Mouse (Mus musculus): ENCODE data around the gene Palld. TPM values are rescaled to one million over a fixed set of nuclear protein-coding genes. Genes with fewer than 3 reads are reported as not detected.

Gene Palld
- polyA plus RNA-seq, 1 experiment from 2014 or later = 24.5 TPM

DNA sequence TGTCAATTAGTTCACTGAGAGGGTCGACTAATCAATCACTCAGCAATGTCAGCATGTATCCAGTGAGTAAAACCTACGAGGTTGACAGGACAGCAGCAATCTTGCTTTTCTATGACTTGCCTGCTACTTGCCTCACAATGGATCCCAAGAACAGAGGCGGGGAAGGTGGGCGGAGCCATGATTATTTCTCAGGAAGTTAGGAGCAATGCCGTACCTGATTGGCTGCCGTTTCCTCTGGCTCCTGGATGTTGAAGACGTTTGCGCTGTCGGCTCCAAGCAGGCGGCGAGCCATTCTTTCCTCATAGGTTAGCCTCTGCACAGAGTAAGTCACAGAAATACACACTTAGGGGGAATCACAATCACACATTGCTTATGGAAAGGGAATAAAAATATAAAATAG lies 367.0 kb downstream of the Palld start:
- peak overlapping the region; percentile 17; the same call in 1 of the 2 replicates for H3K4me2 ChIP-seq
- WGBS = 70% methylated on average over 11 of the region's 11 CpGs
- H3K4me1 ChIP-seq (replicated peaks) = 0 out of 2 replicates have a peak, but pooled peaks cover 3% of the 10 kb centered on the region
- no peaks in the 10 kb centered on the region for H3K27me3 ChIP-seq
- H3K27ac ChIP-seq = 0 out of 2 replicates have a peak overlapping the region, but pooled peaks have one; percentile 18
- ATAC-seq (ENCODE audit: low FRiP score) = no peak
- H3K36me3 ChIP-seq = peaks cover 4% of the 10 kb centered on the region; the same call in 1 of the 2 replicates
- H3K4me3 ChIP-seq = no peak overlapping the region
- H3K9ac ChIP-seq = no peak overlapping the region
- H3K9me3 ChIP-seq = no peaks in the 10 kb centered on the region

DNA sequence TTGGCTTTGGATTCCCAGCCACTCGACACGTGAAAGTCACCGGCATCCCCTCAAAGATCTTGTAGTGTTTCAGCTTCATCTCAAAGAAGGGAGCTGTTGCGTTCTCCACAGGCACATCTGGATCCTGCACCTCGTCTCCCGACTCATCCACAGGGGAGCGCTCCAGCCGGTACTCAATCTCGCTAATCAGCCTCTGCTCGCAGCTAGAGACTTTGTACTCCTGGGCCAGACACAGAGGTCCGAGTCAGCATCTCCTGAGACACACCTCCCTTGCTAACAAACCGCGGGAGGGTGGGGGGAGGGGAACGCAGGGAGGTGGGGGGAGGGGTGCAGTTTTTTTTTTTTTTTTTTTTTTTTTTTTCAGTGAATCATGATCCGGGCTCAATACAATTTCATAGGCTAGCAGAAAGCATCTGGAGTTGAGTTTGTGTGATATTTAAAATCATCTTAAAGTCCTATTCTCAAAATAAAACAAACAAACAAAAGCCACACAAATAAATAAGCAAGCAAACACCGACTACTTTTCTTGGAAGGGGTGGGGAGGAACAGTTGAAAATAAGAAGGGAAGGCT lies 369.0 kb downstream of the Palld start:
- Histone ChIP-seq H3K27ac (no peak overlapping the region), H3K9me3 (no peaks in the 10 kb centered on the region), H3K36me3 (peaks cover 4% of the 10 kb centered on the region; the same call in 1 of the 2 replicates), H3K4me2 (no peak overlapping the region), H3K9ac (no peak overlapping the region), H3K27me3 (no peaks in the 10 kb centered on the region), H3K4me1 (replicated peaks) (0 out of 2 replicates have a peak, but pooled peaks cover 3% of the 10 kb centered on the region), H3K4me3 (no peak overlapping the region)
- 42% methylated on average over 16 of the region's 16 CpGs for WGBS
- ATAC-seq (ENCODE audit: low FRiP score) = no peak

- Histone ChIP-seq H3K4me2 (no peak overlapping the region), H3K9ac (no peak overlapping the region), H3K4me1 (replicated peaks) (0 out of 2 replicates have a peak, but pooled peaks cover 3% of the 10 kb centered on the region), H3K36me3 (peaks cover 4% of the 10 kb centered on the region; the same call in 1 of the 2 replicates), H3K9me3 (no peaks in the 10 kb centered on the region), H3K27ac (no peak overlapping the region), H3K4me3 (no peak overlapping the region), H3K27me3 (no peaks in the 10 kb centered on the region)
- no peak for ATAC-seq (ENCODE audit: low FRiP score)
- 82% methylated on average over 5 of the region's 5 CpGs for WGBS
Observed at GRCm38 (mm10) chr8:61532831-61533230, 369.7 kb downstream of the Palld start.

DNA sequence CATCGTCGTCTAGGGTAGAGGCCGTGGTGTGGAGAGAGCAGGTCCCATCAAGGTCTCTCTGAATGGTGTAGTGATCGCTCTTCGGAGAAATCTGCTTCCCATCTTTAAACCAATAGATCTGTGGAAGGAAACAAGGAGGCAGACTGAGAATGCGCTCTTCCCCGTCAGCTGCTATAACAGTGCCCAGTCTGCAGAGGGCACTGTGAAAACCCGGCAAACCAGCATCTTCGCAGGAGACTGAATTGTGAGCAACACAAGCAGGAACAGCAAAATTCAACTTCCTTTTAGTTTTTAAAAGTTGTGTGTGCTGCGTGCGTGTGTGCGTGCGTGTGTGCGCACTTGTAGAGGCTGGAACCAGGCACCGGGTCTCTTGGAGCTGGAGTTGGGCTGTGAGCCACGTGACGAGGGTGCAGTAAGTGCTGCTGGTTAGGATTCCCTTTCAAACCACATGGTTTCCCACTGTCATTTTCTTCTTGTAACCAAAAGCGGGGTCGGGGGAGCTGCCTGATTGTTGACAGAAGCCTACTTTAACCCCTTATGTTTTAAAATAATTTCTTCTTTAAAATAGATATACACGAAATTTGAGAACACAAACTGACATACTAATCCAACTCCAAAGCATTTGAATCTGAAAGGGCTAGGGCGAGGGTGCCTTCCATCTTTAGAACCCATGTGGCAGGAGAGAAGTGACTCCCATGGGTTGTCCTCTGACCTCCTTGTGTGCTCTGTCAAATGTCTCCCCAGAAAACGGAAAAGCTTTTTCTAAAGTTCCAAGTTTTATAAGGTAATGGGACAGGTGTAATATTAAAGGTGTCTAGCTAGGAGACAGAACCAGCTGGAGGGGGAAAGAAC lies 370.3 kb downstream of the Palld start:
- Histone ChIP-seq H3K9ac (no peak overlapping the region), H3K27ac (no peak overlapping the region), H3K4me2 (no peak overlapping the region), H3K36me3 (peaks cover 4% of the 10 kb centered on the region; the same call in 1 of the 2 replicates), H3K27me3 (no peaks in the 10 kb centered on the region), H3K9me3 (no peaks in the 10 kb centered on the region), H3K4me3 (no peak overlapping the region), H3K4me1 (replicated peaks) (0 out of 2 replicates have a peak, but pooled peaks cover 3% of the 10 kb centered on the region)
- no peak for ATAC-seq (ENCODE audit: low FRiP score)
- WGBS = 66% methylated on average over 22 of the region's 22 CpGs

DNA sequence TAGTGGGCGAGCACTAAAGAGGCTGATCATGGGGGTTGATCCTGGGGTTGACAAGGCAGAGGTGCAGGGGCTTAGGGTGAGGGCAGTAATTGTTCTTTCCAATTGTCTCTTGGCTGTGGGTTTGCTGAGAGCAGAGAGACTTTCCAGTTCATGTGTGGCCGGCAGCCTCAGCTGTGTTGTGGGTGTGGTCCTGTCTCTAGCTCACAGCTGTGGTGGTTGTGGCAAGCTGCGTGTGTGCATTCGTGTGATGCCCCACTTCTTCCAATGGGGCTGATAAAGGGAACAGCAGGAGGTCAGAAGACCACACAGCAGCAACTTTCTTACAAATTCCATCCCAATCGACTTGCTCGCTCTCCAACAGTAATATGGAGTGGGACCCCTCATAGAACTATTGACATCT lies 373.8 kb downstream of the Palld start:
- WGBS = 77% methylated on average over 6 of the region's 6 CpGs
- ATAC-seq (ENCODE audit: low FRiP score) = no peak

GRCm38 (mm10) chr8:61528197-61528596 lies 374.3 kb downstream of the Palld start:
- Histone ChIP-seq H3K9ac (no peak overlapping the region), H3K4me2 (no peak overlapping the region), H3K4me1 (replicated peaks) (no peaks in the 10 kb centered on the region), H3K27me3 (no peaks in the 10 kb centered on the region), H3K4me3 (no peak overlapping the region), H3K9me3 (no peaks in the 10 kb centered on the region), H3K27ac (no peak overlapping the region), H3K36me3 (no peaks in the 10 kb centered on the region)
- ATAC-seq (ENCODE audit: low FRiP score) = no peak
- 93% methylated on average over 9 of the region's 9 CpGs for WGBS

More for the DNA sequence above, 373.8 kb downstream of the Palld start:
- Histone ChIP-seq H3K4me1 (replicated peaks) (no peaks in the 10 kb centered on the region), H3K9ac (no peak overlapping the region), H3K36me3 (no peaks in the 10 kb centered on the region), H3K4me2 (no peak overlapping the region), H3K4me3 (no peak overlapping the region), H3K9me3 (no peaks in the 10 kb centered on the region), H3K27me3 (no peaks in the 10 kb centered on the region), H3K27ac (no peak overlapping the region)

DNA sequence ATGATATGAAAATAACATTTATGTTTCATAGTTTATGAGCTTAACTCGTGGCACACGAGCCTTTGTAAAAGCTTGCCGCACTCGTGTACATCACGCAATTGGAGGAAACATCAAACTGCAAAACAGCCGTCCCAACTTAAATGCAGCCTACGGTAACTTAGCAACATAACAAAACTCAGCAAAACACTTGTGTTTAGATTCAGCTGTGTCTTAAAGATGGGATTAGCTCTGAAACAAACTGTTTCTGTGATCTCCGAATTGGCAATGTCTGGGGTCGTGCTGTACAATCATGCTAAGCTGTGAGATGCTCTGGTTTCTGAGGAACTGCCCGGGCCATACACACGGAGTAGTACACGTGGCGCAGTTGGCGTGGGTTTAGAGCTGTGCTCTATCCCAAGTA lies 375.5 kb downstream of the Palld start:
- H3K36me3 ChIP-seq = 0 out of 2 replicates have a peak, but pooled peaks cover 2% of the 10 kb centered on the region
- no peak overlapping the region for H3K4me2 ChIP-seq
- no peaks in the 10 kb centered on the region for H3K27me3 ChIP-seq
- WGBS = 94% methylated on average over 14 of the region's 14 CpGs
- no peaks in the 10 kb centered on the region for H3K9me3 ChIP-seq
- no peak overlapping the region for H3K27ac ChIP-seq
- H3K4me3 ChIP-seq = no peak overlapping the region
- H3K9ac ChIP-seq = no peak overlapping the region
- H3K4me1 ChIP-seq (replicated peaks) = no peaks in the 10 kb centered on the region
- no peak for ATAC-seq (ENCODE audit: low FRiP score)

GRCm38 (mm10) chr8:61522132-61522531 lies 380.4 kb downstream of the Palld start:
- H3K36me3 ChIP-seq = 0 out of 2 replicates have a peak, but pooled peaks cover 5% of the 10 kb centered on the region
- no peak overlapping the region for H3K4me3 ChIP-seq
- 23% methylated on average over 1 of the region's 1 CpGs for WGBS
- no peak overlapping the region for H3K27ac ChIP-seq
- H3K9ac ChIP-seq = no peak overlapping the region
- H3K27me3 ChIP-seq = no peaks in the 10 kb centered on the region
- H3K4me1 ChIP-seq (replicated peaks) = peaks cover 9% of the 10 kb centered on the region
- no peak for ATAC-seq (ENCODE audit: low FRiP score)
- H3K9me3 ChIP-seq = no peaks in the 10 kb centered on the region
- H3K4me2 ChIP-seq = no peak overlapping the region

- H3K4me1 ChIP-seq (replicated peaks) = peaks cover 35% of the 10 kb centered on the region
- WGBS = 77% methylated on average over 14 of the region's 14 CpGs
- peak overlapping the region; percentile 52; the same call in 1 of the 2 replicates for H3K27ac ChIP-seq
Observed at GRCm38 (mm10) chr8:61517502-61518185, 384.8 kb downstream of the Palld start.

DNA sequence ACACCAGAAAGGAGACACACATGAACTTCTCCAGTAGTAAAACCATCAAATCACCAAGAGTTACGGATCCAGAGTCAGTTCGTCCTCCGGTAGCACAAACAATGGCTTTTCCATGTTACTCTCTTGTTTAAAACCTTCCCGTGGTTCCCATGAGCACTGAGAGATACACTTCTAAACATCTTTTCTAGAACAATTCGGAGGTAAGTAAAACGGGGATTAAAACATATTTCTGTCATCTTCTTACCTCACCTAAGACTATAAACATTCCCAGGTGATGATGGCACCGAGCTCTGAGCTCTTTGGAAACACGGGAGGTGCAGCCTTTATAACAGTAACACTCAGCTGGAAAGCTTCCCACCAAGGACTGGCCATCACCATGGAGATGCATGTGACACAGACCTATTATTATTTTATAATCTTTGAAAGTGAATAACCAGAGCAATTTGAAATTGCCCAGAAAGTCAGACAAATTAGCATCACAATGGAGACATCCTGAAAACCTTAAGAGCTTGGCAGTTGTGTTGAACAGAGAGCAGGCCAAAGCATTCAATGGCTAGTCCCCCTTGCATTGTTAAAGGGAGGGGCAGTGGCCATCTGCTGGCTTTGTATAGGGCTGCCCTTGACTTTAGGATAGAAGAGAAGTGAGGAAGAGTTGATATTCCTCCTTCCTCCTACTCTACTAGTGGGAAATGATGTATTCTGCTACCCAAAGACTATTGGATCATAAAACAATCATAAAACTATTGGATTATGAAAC lies 385.6 kb downstream of the Palld start:
- Histone ChIP-seq H3K9ac (0 out of 2 replicates have a peak overlapping the region, but pooled peaks have one; percentile 51), H3K27me3 (no peaks in the 10 kb centered on the region), H3K36me3 (peaks cover 12% of the 10 kb centered on the region), H3K4me1 (replicated peaks) (peaks cover 35% of the 10 kb centered on the region), H3K4me3 (no peak overlapping the region), H3K27ac (peak overlapping the region; percentile 75), H3K4me2 (peak overlapping the region; percentile 48), H3K9me3 (no peaks in the 10 kb centered on the region)
- WGBS = 57% methylated on average over 8 of the region's 8 CpGs
- no peak for ATAC-seq (ENCODE audit: low FRiP score)

More at GRCm38 (mm10) chr8:61517502-61518185, 384.8 kb downstream of the Palld start:
- Histone ChIP-seq H3K9me3 (no peaks in the 10 kb centered on the region), H3K9ac (no peak overlapping the region), H3K36me3 (peaks cover 8% of the 10 kb centered on the region), H3K4me2 (no peak overlapping the region), H3K4me3 (no peak overlapping the region), H3K27me3 (no peaks in the 10 kb centered on the region)
- ATAC-seq (ENCODE audit: low FRiP score) = no peak

- peak overlapping the region; percentile 91 for H3K27ac ChIP-seq
- H3K4me3 ChIP-seq = peak overlapping the region; percentile 25
- H3K4me2 ChIP-seq = peak overlapping the region; percentile 48
- no peaks in the 10 kb centered on the region for H3K9me3 ChIP-seq
- peak overlapping the region; percentile 51; the same call in 1 of the 2 replicates for H3K9ac ChIP-seq
- peaks cover 35% of the 10 kb centered on the region for H3K4me1 ChIP-seq (replicated peaks)
- H3K27me3 ChIP-seq = no peaks in the 10 kb centered on the region
- WGBS = 17% methylated on average over 25 of the region's 25 CpGs
- peaks cover 12% of the 10 kb centered on the region for H3K36me3 ChIP-seq
- peak; percentile 90 for ATAC-seq (ENCODE audit: low FRiP score)
Observed at GRCm38 (mm10) chr8:61515931-61516744, 386.4 kb downstream of the Palld start.
